Mouse (Mus musculus) liver, embryonic 14.5 days (tissue): Measurements from ENCODE around the gene Gls.

ENCODE experiments used
- CTCF ChIP-seq: IDR thresholded peaks from 2 replicates; pipeline ENCODE4 v1.5.1; 2016; ENCODE audit warnings: antibody characterized with exemption, low read depth, control low read depth
- EP300 ChIP-seq: IDR thresholded peaks from 2 replicates; pipeline ENCODE4 v1.6.1; 2016; ENCODE audit warnings: antibody characterized with exemption, low read depth

DNA sequence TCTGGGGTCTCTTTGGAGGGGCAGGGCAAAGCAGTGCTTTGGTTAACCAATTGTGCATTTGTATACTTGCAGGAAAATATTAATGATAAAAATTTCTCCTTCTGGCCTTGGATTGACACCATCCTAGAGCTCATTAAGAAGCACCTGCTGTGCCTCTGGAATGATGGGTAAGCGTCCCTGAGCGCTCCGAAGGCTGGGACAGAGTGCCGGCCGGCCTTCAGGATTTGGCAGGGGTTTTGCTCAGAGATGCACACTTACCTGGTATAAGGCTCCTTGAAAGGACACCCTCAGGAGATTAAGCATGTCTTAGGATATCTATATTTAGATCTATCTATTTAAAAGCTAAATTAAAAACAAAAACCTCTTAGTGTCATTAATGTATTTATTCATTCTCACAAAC, 81.9 kb downstream of the Gls start:
- TF ChIP-seq CTCF (no peak), EP300 (no peak)
